Mouse (Mus musculus): ENCODE data around the gene Tie1. TPM values are rescaled to one million over a fixed set of nuclear protein-coding genes. Genes with fewer than 3 reads are reported as not detected.

Gene Tie1
- total RNA-seq, 2 experiments from 2014 or later, result 12.6 to 18.5 TPM

GRCm38 (mm10) chr4:118464956-118465355 lies 24.9 kb downstream of the Tie1 start:
- no peak for TF ChIP-seq CTCF (IDR thresholded peaks at IDR 0.05)
- no peak overlapping the region for H3K27ac ChIP-seq
- no peak for DNase-seq
- intact Hi-C loops (cut with DNase I), result no loop called here
- H3K4me3 ChIP-seq, result no peak overlapping the region

DNA sequence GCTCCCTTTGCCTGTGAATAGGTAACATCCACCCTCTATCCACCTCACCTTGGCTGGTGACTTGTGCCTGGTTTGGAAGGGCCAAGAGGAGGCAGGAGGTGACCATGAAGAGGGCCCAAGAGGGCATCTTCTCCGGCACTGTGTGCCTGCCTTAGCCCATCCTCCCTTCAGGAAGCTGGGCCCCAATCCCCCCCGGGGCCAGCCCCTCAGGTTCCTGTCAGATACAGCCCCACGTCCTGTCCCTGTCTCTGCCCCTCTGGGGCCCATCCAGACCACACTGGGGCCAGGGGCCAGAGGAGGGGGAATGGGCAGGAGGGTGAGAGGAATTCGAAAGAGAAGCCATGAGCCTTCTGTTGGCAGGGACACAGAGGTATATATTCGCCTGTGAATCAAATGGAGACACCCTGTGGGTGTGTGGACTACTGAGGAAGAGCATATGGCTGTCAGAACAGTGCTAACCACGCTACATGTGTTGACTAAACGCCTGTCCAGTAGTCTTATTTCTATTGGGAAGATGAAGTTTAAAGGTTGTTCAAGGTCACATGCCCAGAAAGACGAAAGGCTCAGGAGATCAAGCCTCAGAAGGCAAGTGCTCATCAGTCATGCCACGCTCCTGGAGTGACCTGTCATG lies 32.4 kb downstream of the Tie1 start, which contains the start of gene Mpl:
Gene Mpl (minus strand): TSS at position 169 of the 631 bp plus-strand sequence.
- no peak within 1 kb of the TSS for H3K4me3 ChIP-seq
- H3K27ac ChIP-seq, result no peak within 1 kb of the TSS
- intact Hi-C loops (cut with DNase I), result no loop called here
- DNase-seq, result no peak
- no peak for TF ChIP-seq CTCF (IDR thresholded peaks at IDR 0.05)

DNA sequence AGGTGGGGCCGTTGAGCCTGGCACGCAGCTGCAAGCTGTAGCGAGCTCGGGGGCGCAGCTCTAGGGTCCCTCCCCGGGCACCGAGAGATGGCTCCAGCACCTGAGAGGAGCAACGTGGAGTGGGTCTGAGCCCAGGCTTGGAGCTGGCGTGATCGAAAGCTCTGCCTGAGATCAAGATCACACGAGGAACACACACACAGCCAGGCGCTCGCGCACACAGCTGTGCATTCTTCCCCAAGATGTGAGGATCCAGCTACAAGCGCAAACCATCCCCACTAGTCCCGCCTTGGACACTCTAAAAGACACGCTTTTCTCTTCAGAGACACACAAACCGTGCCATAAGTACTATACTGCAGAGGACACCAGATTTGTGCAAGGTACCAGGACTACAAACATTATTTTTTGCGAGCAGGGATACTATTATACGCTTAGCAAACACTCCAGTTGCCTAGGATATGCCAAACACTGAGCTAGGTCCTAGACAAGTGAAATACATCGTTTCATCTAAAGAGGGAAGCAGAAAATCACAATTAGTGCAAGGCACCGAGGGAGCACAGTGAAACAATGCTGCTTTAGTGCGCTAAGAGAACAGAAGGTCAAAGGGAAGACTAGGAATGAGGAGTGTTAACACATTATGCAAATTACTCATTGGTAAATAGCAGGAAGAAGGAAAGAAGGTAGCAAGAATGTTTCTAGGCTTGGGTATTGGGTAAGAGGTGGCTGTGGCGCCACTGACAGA lies 43.3 kb downstream of the Tie1 start:
- TF ChIP-seq CTCF (IDR thresholded peaks at IDR 0.05), result no peak
- peak overlapping the region; percentile 70 for H3K4me3 ChIP-seq
- intact Hi-C loops (cut with DNase I), result no loop called here

DNA sequence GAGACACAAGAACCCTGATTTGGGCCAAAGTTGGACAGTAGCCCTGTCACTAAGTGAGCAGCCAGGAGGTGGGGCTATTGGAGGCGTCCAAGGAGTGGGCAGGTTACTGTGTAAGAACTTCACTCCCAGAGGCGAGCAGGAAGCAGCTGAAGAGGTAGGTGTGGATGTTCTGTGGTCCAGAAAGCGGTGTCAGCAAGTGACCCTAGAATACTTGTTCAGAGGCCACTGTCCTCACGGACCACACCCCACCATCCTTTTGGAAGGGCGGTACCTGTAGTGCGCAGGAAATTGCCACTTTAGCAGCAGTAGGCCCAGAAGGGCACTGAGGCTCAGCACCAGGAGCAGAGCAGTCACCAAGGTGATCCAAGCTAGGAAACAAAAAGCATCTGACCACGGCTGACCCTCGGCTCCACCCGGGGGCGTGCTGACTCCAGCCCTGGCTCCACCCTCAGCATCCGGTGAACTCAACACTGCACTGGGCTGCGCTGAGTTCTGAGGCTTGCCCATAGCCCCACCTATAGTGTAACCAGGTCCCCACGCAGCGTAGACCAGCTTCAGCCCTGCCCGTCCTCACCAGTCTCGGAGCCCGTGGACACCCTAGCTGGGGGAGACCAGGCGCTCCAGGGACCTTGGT lies 44.0 kb downstream of the Tie1 start:
- H3K27ac ChIP-seq, result peak overlapping the region; percentile 65
- intact Hi-C loops (cut with DNase I), result no loop called here
- DNase-seq, result peak; percentile 70
- H3K4me3 ChIP-seq, result peak overlapping the region; percentile 70
- TF ChIP-seq CTCF (IDR thresholded peaks at IDR 0.05), result no peak; the same call in 1 of the 2 replicates

More for the DNA sequence above, 43.3 kb downstream of the Tie1 start:
- peak overlapping the region; percentile 65 for H3K27ac ChIP-seq
- DNase-seq, result no peak

DNA sequence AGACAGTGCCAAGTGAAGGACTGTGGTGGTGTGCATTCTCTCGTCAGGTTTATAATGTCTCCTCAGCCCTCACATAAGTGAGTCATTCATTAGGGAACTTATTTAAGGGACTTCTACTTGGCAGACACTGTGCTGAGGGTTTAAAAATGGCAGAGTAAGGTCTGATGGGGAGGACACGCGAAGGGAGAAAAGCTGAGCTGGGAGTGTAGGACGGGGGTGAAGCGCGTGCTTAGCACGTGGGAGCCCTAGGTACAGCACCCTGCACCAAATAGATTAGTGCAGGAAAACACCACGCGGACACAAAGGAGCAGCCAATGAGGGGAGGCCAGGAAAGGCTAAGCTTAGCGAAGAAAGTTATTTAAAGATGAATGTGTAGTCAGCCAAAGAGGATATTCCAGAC lies 44.8 kb downstream of the Tie1 start:
- peak overlapping the region; percentile 65 for H3K27ac ChIP-seq
- H3K4me3 ChIP-seq, result no peak overlapping the region
- no peak for TF ChIP-seq CTCF (IDR thresholded peaks at IDR 0.05)
- intact Hi-C loops (cut with DNase I), result no loop called here
- DNase-seq, result no peak

GRCm38 (mm10) chr4:118437829-118438253 lies 52.0 kb downstream of the Tie1 start:
- DNase-seq, result no peak
- TF ChIP-seq CTCF (IDR thresholded peaks at IDR 0.05), result no peak
- intact Hi-C loops (cut with DNase I), result no loop called here
- Histone ChIP-seq H3K27ac (peak overlapping the region; percentile 73; the same call in 1 of the 2 replicates), H3K4me3 (peak overlapping the region; percentile 73)

GRCm38 (mm10) chr4:118436820-118437603 lies 52.8 kb downstream of the Tie1 start, which contains the start of gene Cdc20:
TSS of gene Cdc20 (minus strand) at chr4:118437352.
- no peak for TF ChIP-seq CTCF (IDR thresholded peaks at IDR 0.05)
- Histone ChIP-seq H3K4me3 (peak within 1 kb of the TSS; percentile 73), H3K27ac (peak within 1 kb of the TSS; percentile 73)
- peak; percentile 88 for DNase-seq
- intact Hi-C loops (cut with DNase I), result no loop called here

- DNase-seq, result no peak
- TF ChIP-seq CTCF (IDR thresholded peaks at IDR 0.05), result no peak
- Histone ChIP-seq H3K27ac (no peak overlapping the region), H3K4me3 (no peak overlapping the region)
- intact Hi-C loops (cut with DNase I), result no loop called here
These were observed 57.5 kb downstream of the Tie1 start for GRCm38 (mm10) chr4:118432332-118432731.

DNA sequence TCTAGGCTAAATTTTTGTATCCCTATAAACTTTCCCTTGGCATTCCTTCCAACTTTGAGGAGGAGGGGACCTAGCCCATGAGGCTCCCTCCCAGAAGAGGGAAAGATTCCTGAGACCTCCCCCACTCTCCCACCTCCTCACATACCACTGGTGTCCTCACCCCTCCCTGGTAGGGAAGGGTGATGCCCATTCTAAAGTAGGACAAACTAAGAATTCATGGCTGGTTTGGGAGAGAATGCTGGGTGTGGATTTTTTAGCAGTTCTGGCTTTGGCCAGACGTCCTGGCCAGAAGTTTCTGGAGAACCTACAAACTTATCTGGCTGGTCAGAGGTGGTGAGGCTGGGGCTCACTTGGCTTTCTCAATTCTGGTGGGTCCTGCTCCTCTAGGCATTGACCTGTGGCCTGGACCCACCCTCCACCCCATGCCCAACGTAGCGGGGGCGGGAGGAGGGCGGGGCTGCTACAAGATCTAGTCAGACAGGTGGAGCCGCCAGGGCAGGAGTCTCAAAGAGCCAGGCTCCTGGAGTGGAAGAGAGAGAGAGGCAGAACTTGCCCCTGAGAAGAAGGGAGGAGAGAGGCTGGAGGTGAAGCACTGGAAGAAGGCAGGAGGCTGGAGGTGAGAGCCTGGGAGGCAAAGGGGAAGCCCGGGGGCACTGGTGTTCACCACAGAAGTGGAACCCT lies 60.5 kb downstream of the Tie1 start:
- TF ChIP-seq CTCF (IDR thresholded peaks at IDR 0.05), result no peak
- DNase-seq, result no peak
- intact Hi-C loops (cut with DNase I), result loop anchor here (5.0 kb wide), 1 partner anchor 138 kb away; no protein-coding TSS in a partner anchor
- Histone ChIP-seq H3K4me3 (peak overlapping the region; percentile 91), H3K27ac (peak overlapping the region; percentile 90)

DNA sequence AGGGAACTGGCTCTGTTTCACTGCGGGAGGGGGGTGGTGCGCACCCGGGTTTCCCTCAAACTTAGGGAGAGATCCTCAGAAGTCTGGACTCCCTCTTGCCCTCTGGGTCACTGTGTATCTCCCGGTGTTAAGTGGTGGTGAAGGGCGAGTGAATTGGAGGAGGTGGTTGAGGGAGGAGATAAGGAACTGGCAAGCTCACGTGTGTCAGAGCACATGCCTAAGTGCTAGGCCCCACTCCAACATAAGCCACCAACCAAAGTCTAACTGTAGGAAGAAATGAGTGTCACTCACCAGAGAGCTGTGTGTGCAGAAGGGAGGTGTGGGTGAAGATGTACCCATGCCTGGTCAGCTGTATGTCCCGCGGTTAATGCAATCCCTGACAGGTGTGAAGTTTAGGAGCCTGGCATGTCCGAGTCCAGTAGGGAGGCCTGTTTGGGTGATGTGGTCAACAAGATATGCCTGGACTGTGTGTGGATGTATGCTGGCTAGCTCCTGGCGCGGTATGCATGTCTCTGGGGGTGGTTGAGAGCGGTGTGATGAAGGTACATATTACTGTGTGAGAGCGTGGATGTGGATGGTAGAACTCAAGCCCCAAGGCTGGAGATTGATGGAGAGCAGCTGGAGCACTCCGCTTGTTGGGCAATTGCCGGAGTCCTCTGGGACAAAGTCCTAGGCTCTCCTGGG lies 61.2 kb downstream of the Tie1 start:
- H3K27ac ChIP-seq, result peak overlapping the region; percentile 90
- no peak for DNase-seq
- TF ChIP-seq CTCF (IDR thresholded peaks at IDR 0.05), result no peak
- intact Hi-C loops (cut with DNase I), result loop anchor here (5.0 kb wide), 1 partner anchor 139 kb away; no protein-coding TSS in a partner anchor
- peak overlapping the region; percentile 91 for H3K4me3 ChIP-seq
